Mouse (Mus musculus) fibroblast of lung, adult 2 months (primary cell): ENCODE results near the gene Pnpla8.
A peak's percentile ranks its signal among the peaks of the same experiment; 100 is the strongest.
"Not testable (repeated sequence)": the region's sequence is repeated elsewhere in the genome, so short reads cannot be mapped to it uniquely, and the experiment has no call there.

ENCODE experiments used
- DNase-seq: peaks from one replicate; pipeline ENCODE4 v3.0.0-alpha.2; 2011; ENCODE audit warnings: low read depth

Pnpla8 gene

DNA sequence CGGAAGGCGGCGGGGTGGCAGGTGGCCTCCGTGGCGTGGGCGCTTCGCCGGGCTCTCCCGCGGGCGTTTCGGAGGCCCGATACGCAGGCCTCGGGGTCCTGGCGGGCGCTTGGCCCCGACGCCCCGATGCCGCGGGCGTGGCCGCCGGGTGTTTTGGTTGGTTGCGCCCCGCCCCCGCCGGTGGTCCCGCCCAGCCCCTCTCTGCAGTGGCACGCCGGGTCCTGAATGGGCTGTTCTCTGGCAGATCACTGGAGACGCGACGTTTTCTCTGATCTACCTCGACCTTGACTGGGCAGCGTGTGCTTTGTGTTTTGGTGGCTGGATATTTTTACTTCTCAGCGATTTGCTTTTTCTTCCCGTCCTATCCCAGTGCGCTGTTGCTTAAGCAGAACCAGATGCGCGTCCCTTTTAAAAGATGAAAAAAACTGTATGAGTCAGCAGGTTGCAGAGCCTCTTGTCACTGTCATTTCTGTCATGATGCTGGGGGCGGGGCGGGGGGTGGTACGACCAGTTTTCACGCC is 48.2 kb downstream of the Pnpla8 start:
- peak; percentile 27 for DNase-seq

DNA sequence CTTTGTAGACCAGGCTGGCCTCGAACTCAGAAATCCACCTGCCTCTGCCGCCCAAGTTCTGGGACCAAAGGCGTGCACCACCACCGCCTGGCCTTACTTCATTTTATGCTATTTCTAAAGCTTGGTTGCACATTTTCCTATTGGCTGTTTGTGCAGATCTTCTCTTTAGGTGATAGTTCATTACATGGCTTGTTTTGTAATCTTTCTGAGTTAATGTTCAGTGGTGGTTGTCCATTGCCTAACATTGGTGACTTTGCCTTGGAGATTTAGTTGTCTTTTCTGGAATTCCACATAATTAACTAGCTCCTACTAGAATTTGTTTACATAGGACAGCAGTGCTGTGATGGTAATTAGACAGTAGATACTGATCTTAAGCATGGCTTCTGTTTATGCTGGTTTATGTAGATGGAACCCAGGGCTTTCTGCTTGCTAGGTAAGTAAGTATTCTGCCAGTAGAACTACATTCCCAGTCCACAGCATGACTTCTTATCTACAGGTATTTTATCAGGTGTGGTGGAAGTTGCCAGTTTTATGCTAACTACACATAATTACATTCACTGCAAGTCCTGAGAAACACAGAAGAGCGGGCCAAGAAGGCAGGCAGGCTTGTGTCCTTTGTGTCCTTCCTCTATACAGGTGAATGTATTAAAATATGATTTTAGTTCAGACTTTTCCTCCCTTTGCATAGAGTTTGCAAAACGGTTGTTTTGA is 53.1 kb downstream of the Pnpla8 start:
- DNase-seq, result no peak

- DNase-seq, result not testable (repeated sequence)
Observed at GRCm38 (mm10) chr12:44280147-44280546, 59.0 kb downstream of the Pnpla8 start.

DNA sequence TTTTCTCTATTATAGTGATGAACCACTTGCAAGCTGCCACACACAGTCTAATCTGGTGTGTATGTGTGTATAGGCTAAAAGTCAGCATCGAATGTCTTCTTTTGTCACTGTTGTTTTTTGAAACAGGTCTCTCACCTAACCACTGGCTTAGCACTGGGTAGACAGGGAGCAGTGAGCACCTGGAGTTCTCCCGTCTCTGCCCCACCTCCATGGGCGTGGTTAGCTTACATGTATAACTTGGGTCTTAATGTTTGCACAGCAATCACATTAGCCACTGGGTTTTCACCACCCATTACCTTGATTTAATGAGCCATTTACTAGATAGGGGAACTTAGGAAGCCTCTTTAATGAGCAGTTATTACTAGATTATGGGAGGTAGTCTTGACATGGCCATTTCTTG is 60.4 kb downstream of the Pnpla8 start:
- DNase-seq, result no peak

GRCm38 (mm10) chr12:44283378-44283777 is 62.2 kb downstream of the Pnpla8 start:
- DNase-seq, result no peak

DNA sequence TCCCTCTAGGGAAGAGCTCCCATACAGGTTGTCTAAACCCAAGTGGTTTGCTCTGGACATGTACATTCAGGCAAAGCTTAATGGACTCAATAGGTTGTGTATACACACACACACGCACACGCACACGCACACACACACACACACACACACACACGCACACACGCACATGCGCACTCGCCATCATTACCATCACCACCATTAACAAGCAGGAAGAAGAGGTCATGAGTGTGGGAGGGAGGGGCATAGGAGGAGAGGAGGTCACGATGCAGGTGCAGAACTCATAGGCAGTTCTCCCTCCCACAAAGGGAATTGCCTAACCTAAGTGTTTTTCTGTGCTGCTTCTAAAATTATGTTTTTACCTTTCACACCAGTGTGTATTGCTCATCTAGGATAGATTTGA is 65.8 kb downstream of the Pnpla8 start:
- no peak for DNase-seq

DNA sequence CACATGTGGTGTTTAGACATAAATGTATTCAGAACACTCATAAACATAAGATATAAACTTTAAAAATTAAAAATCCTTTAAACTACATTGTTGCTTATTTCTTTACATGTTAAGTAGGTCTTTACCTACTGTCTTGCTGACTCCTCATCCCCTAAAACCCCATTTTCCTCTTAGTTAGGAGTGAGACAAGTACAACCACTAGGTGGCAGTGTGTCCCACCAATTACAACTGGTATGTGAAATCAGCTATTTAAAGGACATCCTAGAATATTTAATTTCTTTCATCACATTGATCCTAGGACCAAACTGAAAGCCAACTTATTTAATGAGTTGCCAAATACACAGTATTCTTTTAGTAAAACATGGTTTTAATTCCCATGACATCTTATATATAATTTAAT is 71.1 kb downstream of the Pnpla8 start:
- DNase-seq, result peak; percentile 33

DNA sequence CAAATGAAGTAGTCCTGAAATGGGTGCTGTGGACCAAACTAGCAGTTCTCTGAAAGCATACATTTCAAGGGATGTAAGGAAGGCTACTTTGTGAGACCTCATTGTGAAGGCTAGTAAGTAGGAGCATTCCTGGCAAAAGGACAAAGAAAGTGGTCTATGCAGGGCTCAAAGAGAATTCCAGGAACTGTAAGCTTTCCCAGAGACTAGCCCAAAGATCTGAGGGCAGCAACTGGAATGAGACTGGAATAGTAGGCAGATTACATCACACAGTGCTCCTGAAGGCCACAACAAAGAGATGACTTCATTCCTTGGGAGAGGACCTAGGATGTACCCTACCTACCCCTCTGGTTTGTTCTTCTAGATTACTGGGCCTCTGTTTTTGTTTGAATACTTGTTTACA is 79.6 kb downstream of the Pnpla8 start:
- DNase-seq, result no peak

GRCm38 (mm10) chr12:44304012-44304411 is 82.8 kb downstream of the Pnpla8 start:
- no peak for DNase-seq

DNA sequence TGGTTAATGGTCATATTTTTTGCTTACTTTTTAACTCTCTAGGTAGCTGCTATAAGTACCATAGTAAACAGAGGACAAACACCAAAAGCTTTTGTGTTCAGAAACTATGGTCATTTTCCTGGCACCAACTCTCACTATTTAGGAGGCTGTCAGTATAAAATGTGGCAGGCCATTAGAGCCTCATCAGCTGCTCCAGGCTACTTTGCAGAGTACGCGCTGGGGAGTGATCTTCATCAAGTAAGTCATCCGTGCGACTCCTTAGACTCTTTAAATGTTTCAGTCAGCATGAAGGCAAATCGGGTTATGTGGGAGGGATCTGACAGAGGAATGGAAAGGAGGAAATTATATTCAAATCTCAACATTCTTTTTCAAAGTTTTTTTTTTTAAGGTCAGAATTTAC is 83.7 kb downstream of the Pnpla8 start:
- DNase-seq, result no peak

DNA sequence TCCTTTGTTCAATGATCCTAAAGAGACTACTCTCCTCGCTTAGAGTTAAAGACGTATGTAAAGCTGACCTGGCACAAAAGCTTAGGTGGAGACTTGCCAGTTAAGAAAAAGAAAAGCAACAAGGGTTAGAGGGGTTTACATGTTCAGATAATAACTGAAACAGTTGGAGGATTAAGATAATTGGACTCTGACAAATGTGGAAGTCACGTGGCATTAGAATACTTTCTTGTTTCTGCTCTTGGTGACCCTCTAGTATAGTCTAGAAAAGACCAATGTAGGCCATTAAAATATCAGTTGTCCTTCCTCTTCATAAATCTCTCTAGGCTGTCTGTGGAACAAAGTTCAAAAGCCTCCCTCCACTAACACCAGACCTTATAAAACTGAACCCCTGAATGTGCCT is 87.1 kb downstream of the Pnpla8 start:
- no peak for DNase-seq

- no peak for DNase-seq
Observed at GRCm38 (mm10) chr12:44315212-44315611, 94.0 kb downstream of the Pnpla8 start.

GRCm38 (mm10) chr12:44325091-44325490 is 103.9 kb downstream of the Pnpla8 start:
- DNase-seq, result no peak

DNA sequence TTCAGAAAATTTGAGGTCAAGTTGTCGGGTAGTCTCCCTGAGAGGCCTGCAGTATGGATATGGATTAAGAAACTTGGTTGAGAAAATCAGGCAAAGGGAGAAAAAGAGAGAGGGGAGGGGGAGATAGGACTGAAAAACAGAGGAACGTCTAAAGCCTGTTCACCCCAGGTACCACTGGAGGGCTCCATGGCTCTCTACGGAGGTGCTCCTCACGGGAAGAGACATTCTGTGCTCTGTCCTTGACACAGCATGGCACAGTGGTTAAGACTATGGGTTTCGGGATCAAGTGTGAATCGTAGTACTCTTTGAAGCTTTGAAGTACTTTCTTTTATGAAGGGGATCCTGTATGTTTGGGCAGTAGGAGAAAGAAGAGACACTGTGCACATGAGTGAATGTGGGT is 106.3 kb downstream of the Pnpla8 start:
- DNase-seq, result no peak

DNA sequence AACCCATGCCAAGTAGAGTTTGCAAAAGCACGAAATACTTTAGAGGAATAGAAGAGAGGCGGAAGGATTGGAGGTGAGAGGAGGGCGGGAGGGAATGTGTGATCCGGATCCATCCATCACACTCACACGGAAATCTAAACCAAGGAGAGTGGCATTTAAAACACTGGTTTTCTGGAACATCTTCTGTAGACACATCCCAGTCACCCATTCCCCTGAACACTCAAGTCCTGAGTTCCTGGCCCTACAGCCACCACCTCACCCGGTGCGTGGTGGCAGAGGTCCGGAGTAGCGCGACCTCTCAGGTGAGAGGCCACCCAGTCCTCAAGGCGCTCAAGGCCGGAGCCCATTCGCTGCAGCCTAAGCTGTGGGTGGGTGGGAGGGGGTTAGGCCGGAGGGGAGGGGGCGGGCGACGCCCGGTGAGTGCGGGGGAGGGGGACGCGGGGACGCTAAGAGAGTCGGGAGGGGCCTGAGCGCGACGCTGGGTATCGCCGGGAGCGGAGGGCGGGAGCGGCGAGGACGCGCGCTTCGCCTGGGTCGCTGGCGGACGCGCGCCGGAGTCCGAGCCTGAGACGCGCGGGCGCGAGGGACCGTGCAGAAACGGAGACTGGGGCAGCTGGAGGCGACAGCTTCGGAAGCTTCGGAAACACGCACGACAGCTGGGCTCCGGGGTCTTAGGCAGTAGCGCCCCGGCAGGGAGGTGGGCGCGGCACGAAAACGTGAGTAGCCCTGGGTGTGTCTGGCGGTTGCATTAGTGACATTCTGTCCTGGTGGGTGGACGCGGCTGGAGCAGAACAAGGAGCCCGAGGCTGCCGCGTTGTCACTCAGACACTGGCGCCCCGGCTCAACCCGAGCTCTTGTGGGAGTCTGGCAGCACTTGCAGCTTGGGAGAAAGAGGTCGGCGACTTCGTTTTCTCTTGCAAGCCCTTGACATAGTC is 107.5 kb downstream of the Pnpla8 start, which contains the start of gene Nrcam:
Nrcam (plus strand) TSS at position 505 of the 935 bp plus-strand sequence.
- DNase-seq, result no peak

DNA sequence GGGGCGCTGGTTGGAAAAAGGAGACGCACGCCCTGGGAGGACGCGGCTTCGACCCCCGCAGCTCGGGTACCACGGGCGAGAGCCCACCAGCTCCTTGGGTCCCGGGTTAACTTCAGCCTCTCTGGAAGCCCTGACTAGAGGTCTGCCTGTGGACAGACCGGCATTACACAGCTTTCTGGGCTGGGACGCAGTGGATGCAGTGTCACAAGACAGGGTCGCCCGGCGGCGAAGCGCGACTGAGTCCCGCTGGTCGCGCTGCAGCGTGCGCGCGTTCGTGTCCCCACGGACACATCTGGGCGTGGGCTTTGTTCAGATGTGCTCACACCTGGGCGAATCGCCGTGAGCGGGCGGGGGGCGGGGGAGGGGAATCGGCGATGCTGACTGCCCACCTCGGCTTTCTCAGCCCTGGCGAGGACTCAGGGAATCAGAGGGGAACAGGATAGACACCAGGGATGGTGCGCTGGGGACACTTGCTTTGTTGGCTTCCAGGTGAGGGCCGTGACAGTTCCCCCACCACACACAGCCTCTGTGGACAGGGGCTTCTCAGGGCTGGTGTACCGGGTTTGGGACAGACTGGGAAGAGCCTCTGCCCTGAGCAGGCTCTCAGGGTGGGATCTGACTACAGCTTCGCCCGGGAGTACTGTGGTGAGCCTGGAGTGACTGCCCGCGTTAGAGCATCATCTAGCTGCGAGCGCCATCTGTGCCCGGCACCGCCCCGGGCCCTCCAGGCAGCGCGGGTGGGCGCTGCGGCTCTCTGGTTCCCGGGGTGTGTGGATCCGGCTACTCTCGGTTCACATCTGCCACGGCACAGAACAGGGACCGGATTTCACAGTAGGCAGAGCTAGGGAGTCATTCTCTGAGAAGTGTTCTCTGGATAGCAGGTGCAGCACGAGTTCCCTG is 108.4 kb downstream of the Pnpla8 start:
- no peak for DNase-seq

GRCm38 (mm10) chr12:44330216-44330719 is 109.1 kb downstream of the Pnpla8 start:
- no peak for DNase-seq

GRCm38 (mm10) chr12:44337136-44337640 is 116.0 kb downstream of the Pnpla8 start:
- no peak for DNase-seq

GRCm38 (mm10) chr12:44338195-44338622 is 117.0 kb downstream of the Pnpla8 start:
- DNase-seq, result no peak

DNA sequence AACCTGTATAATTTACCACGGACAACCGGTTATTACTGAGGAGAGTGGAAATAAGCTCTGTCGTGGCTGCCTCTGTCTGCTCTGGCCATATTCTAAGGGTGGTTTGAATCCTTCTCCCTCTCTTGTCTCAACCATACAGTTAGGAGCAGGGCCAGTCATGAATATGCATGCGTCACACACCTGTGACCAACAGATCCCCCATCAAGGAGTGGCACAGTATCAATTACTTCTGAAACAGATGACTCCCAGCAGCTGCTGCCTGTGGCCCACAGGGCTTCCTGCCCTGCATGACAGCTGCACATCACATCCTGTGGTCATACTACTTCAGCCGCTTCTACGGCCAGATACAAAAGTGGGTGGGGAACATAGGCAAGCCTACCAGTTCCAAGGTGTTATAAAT is 122.9 kb downstream of the Pnpla8 start:
- no peak for DNase-seq

DNA sequence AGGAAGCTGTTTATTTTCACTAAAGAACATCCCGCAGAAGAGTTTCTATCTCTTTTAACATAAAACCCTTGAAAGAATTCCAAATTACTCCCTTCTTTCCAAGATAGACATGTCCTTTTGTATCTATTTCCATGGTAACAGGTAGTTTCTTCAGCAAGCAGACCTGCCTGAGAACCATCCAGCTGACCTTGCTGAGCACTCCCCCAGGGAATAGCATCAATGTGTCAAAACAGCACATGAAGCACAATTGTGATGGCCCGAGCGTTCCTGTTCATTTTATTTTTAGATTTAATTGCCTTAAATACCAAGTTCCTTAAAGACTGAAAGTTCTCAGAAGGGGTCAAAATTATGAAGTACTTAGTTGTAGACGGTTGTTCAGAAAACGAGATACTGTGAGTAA is 124.1 kb downstream of the Pnpla8 start:
- no peak for DNase-seq
